Mouse (Mus musculus): ENCODE results near the gene Olfr1264.

Olfr1264 gene

DNA sequence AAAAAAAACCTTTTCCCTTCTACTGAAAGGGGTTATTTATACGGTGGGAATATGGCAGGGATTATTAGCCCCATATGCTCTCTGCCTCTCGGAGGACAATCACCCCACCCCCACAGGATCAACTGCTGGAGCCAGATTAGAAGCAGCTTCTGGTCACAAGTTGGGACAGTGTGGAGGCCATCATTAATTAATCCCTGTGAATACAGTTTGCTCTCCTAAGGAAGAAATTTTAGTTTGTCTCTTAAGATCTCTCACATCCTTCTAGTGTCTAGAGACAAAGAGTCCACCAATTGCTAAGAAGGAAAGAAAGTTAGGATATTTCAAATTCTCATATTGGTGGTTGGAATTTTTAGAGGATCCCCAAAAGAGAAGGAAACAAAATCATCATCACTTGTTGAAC is at the start of gene Olfr1264:
Olfr1264 (minus strand) TSS at position 101 of the 400 bp plus-strand sequence.
- no peak for DNase-seq (ENCODE audit: low spot score in 2 of 2)

DNA sequence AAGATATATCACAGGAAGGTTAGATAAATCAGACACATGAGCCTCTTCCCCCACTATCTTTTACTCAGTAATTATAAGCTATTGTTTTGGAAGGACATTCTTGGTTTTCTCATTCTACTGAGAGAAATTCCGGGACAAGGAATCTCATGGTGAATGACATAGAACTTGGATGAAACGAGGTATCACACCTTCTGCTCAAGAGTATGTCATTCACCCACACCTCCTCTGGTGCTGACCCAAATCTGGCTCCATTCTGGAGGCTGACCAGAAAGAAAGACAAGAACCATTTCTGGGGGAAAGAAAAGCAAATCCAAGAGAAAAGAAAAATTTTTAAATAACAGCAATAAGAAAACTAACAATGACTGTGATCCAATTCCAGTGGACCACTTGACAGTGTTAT is 44.7 kb upstream of the Olfr1264 start:
- no peak for DNase-seq (ENCODE audit: low spot score in 2 of 2)

DNA sequence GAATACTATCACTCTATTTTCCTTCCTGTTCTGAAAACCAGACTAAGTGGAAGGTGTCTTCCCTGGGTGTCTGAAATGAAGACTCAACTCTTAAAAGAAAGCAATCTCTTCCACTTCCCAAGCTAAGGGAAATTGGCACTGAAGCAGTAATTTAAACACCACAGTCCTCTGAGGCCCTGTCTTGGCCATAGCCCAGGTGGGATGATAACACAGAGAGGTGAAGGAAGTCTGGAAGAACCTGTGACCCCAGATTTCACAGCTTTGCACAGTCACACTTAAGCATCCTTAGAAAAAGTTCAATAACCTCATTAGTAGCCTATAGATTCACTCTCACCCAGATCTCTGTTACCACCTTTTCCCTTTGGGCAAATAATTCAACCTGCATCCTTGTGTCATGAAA is 38.1 kb upstream of the Olfr1264 start, which contains the start of gene Olfr140:
Olfr140 (minus strand) TSS at position 101 of the 400 bp plus-strand sequence.
- no peak for DNase-seq (ENCODE audit: low spot score in 2 of 2)

DNA sequence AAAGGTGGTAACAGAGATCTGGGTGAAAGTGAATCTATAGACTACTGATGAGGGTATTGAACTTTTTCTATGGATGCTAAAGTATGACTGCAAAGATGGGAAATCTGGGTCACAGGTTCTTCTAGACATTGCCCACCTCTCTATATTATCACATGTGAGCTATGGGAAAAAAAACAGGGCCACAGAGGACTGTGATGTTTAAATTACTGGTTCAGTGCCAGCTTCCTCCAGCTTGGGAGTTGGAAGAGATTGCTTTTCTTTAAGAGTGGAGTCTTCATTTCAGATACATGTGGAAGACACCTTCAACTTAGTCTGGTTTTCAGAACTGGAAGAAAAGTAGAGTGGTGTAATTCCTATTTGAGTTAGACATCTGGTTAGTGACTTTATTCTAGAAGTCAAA is 9.7 kb upstream of the Olfr1264 start, which contains the start of gene Olfr1265:
Olfr1265 (plus strand) TSS at position 301 of the 400 bp plus-strand sequence.
- DNase-seq (ENCODE audit: low spot score in 2 of 2) = no peak

DNA sequence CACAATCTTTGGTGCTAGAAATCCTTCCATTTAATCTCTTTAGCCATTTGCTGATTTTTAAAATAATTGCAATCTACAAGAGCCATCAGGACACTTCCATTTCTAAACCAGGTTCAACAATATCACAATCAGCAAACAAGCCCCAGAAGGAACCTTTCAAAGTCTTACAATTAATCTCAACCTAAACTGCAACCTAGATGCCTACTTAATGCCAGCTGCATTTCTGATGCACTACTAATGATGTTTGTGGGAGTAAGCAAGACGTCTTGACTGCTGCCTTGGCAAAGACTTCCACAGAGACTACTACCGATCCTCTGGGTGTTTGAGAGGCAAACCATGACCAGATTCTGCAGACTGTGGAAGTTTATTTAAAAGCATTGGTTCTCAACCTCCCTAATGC is 13.5 kb downstream of the Olfr1264 start, which contains the start of gene Olfr1263:
Olfr1263 (plus strand) TSS at position 301 of the 400 bp plus-strand sequence.
- DNase-seq (ENCODE audit: low spot score in 2 of 2) = no peak

DNA sequence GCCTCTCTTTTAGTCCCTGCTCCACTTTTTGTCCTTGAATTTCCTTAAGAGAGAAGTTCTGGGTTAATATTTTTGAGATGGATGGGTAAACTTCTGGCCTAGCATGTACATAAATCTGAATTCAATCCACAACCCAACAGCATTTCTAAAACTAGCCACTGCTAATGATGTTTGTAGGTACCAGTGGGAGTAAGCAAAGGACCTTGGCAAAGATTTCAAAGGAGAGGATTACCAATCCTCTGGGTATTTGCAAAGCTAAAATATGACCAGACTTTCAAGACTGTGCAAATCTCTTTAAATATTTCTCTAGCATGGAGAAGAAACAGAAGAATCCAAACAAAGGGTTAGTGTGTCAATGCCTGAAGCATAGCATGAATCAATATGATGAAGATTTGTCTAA is 25.5 kb downstream of the Olfr1264 start, which contains the start of gene Olfr1262:
Olfr1262 (plus strand) TSS at position 301 of the 400 bp plus-strand sequence.
- no peak for DNase-seq (ENCODE audit: low spot score in 2 of 2)

DNA sequence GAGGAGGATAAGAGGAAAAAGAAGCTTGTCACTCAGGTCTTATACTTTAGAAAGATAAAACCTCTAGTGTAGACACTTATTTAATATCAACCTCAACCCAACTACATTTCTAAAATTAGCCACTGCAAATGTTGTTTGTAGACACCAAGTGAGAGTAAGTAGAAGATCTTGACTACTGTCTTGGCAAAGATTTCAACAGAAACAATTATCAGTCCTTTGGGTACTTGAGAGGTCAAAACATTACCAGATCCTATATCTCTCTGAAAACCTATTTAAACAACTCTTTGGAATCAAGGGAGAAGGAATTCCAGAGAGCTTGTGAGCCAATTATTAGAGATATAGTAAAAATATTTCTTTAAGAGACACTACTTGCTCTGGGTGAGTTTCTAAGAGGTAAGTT is 34.5 kb downstream of the Olfr1264 start, which contains the start of gene Olfr1261:
Olfr1261 (plus strand) TSS at position 301 of the 400 bp plus-strand sequence.
- no peak for DNase-seq (ENCODE audit: low spot score in 2 of 2)

DNA sequence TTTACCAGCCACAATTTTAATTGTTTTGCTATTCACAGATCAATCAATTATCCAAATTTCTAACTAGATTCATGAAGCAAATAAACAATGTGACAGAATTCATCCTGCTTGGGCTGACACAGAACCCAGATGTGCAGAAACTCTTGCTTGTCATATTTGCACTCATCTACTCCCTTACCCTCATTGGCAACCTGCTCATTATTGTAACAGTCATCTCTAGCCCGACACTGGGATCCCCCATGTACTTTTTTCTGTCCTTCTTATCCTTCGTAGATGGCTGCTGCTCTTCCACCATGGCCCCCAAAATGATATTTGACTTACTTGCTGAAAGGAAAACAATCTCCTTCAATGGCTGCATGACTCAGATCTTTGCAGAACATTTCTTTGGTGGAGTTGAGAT is 47.7 kb downstream of the Olfr1264 start:
- DNase-seq (ENCODE audit: low spot score in 2 of 2) = no peak

DNA sequence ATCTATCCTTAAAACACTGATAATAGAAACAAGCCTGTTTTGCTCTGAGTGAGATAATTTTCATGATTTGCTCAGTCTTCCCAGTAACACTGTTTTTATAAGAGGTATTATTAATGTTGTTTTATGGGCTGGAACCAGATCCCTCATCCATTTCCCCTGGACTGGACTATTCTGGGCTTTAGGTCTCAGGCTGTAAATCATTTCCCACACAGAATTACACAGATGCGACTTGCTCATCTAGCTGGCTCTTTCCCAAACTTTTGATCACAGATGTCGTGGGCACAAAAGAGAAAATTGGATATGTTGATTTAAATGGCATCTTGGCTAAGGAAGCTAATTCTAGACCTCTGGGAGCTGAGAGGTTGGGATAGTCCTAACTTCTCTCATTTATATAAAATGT is 51.2 kb downstream of the Olfr1264 start, which contains the start of gene Olfr1260:
Olfr1260 (plus strand) TSS at position 157 of the 400 bp plus-strand sequence.
- DNase-seq (ENCODE audit: low spot score in 2 of 2) = peak in 1 of 2 experiments; percentile 3
